Mouse (Mus musculus) cortical plate, adult 2 months (tissue): ENCODE measurements around the gene LTO1.

ENCODE experiments used
- CTCF ChIP-seq: fragments of 200-500 bp; IDR thresholded peaks from 2 replicates; pipeline ENCODE4 v1.5.1; 2011; ENCODE audit warnings: mild to moderate bottlenecking, control low read depth, low read length; ENCODE audit not compliant: insufficient read depth; ENCODE audit errors: extremely low read depth
- POLR2A ChIP-seq: fragments of 200-500 bp; IDR thresholded peaks from 2 replicates; pipeline ENCODE4 v1.6.1; 2011; ENCODE audit warnings: mild to moderate bottlenecking, low read length, control low read depth; ENCODE audit not compliant: insufficient read depth; ENCODE audit errors: extremely low read depth

- TF ChIP-seq POLR2A (no peak), CTCF (no peak)
These were observed 15.0 kb downstream of the LTO1 start for GRCm38 (mm10) chr7:144929931-144930330.
